Mouse (Mus musculus) heart, adult 2 months (tissue): ENCODE data around the gene Rdh19.

Source experiments
- CTCF ChIP-seq: fragments of 200-600 bp; IDR thresholded peaks from 2 replicates; pipeline ENCODE4 v1.8.1; 2022; ENCODE audit warnings: antibody characterized with exemption, mild to moderate bottlenecking, moderate library complexity
- EP300 ChIP-seq: fragments of 200-500 bp; IDR thresholded peaks from 2 replicates; pipeline ENCODE4 v1.6.1; 2011; ENCODE audit warnings: low read depth, low read length, control low read depth; ENCODE audit not compliant: insufficient read depth
- POLR2A ChIP-seq: fragments of 200-500 bp; IDR thresholded peaks from 2 replicates; pipeline ENCODE4 v1.6.1; 2011; ENCODE audit warnings: mild to moderate bottlenecking, low read depth, low read length, control low read depth; ENCODE audit not compliant: insufficient read depth

- TF ChIP-seq POLR2A (no peak), CTCF (no peak), EP300 (no peak)
Measured at GRCm38 (mm10) chr10:127866232-127866631, 16.5 kb downstream of the Rdh19 start, which contains the start of gene Rdh16f2.
